Mouse (Mus musculus) heart, adult 2 months (tissue): ENCODE results near the gene Steap3. TPM values are rescaled to one million over a fixed set of nuclear protein-coding genes. Genes with fewer than 3 reads are reported as not detected.

ENCODE experiments used
- DNase-seq, 2 experiments: peaks; one replicate each; pipeline ENCODE4 v3.0.0; 2021
- H3K27ac ChIP-seq: fragments of 200-600 bp; 2 replicates; pipeline ENCODE4 v1.8.1; 2022
- H3K27me3 ChIP-seq: fragments of 200-500 bp; 2 replicates; pipeline ENCODE4 v1.6.1; 2012; ENCODE audit warnings: mild to moderate bottlenecking, low read length, inconsistent platforms, mixed read lengths; ENCODE audit not compliant: control insufficient read depth, insufficient read depth
- H3K36me3 ChIP-seq: fragments of 200-500 bp; 2 replicates; pipeline ENCODE4 v1.6.1; 2012; ENCODE audit warnings: low read length, inconsistent platforms; ENCODE audit not compliant: control insufficient read depth, insufficient read depth
- H3K4me1 ChIP-seq: fragments of 200-500 bp; 2 replicates; pipeline ENCODE4 v1.6.1; 2011; ENCODE audit warnings: low read length; ENCODE audit not compliant: control insufficient read depth, insufficient read depth
- H3K4me3 ChIP-seq: fragments of 200-600 bp; 2 replicates; pipeline ENCODE4 v1.8.1; 2022
- H3K79me2 ChIP-seq: fragments of 200-500 bp; replicated peaks from 2 replicates; pipeline ENCODE4 v1.6.1; 2012; ENCODE audit warnings: mild to moderate bottlenecking, inconsistent platforms, low read length, moderate library complexity, mixed read lengths; ENCODE audit not compliant: control insufficient read depth, insufficient read depth
- H3K9ac ChIP-seq: fragments of 200-500 bp; 2 replicates; pipeline ENCODE4 v1.6.1; 2012; ENCODE audit warnings: low read depth, mild to moderate bottlenecking, control low read depth, inconsistent platforms, low read length, mixed read lengths
- CTCF ChIP-seq: fragments of 200-600 bp; IDR thresholded peaks from 2 replicates; pipeline ENCODE4 v1.8.1; 2022; ENCODE audit warnings: antibody characterized with exemption, mild to moderate bottlenecking, moderate library complexity
- EP300 ChIP-seq: fragments of 200-500 bp; IDR thresholded peaks from 2 replicates; pipeline ENCODE4 v1.6.1; 2011; ENCODE audit warnings: low read depth, low read length, control low read depth; ENCODE audit not compliant: insufficient read depth
- POLR2A ChIP-seq: fragments of 200-500 bp; IDR thresholded peaks from 2 replicates; pipeline ENCODE4 v1.6.1; 2011; ENCODE audit warnings: mild to moderate bottlenecking, low read depth, low read length, control low read depth; ENCODE audit not compliant: insufficient read depth
- WGBS: fragments of 180-500 bp; shearing (Covaris S2); methylation state at CpG from one replicate; pipeline ENCODE4 v1.1.7; 2018; 5-methylcytosine and 5-hydroxymethylcytosine counted together
- intact Hi-C: fragments of 180-260 bp; cut with DNase I; formaldehyde crosslinking; loops from one replicate; pipeline ENCODE4 v1.15.1; 2025
- polyA plus RNA-seq: library from polyadenylated mRNA; depleted of rRNA; stranded (reverse); fragments of >200 nt; gene quantifications from 2 replicates; pipeline ENCODE4 v1.2.3, GENCODE M21; 2012
- total RNA-seq, 2 experiments: library from RNA; stranded (reverse); gene quantifications; 2 replicates each; pipeline ENCODE4 v1.2.3; 2021

The Steap3 gene
- total and polyA plus RNA-seq, 3 experiments, result 25.2 to 54.9 (median 27.9) TPM

GRCm38 (mm10) chr1:120229723-120230471, 42.6 kb downstream of the Steap3 start:
- H3K27ac ChIP-seq, result peak overlapping the region; percentile 43; the same call in 1 of the 2 replicates
- no peaks in the 10 kb centered on the region for H3K36me3 ChIP-seq
- intact Hi-C loops, result no loop called here
- no peak overlapping the region for H3K4me3 ChIP-seq
- no peaks in the 10 kb centered on the region for H3K27me3 ChIP-seq
- peak; percentile 47 to 48 for DNase-seq
- H3K79me2 ChIP-seq, result no peaks in the 10 kb centered on the region
- peaks cover 3% of the 10 kb centered on the region for H3K4me1 ChIP-seq
- WGBS, result 71% methylated on average over 10 of the region's 10 CpGs
- H3K9ac ChIP-seq, result no peak overlapping the region
- TF ChIP-seq CTCF (no peak), POLR2A (no peak)

DNA sequence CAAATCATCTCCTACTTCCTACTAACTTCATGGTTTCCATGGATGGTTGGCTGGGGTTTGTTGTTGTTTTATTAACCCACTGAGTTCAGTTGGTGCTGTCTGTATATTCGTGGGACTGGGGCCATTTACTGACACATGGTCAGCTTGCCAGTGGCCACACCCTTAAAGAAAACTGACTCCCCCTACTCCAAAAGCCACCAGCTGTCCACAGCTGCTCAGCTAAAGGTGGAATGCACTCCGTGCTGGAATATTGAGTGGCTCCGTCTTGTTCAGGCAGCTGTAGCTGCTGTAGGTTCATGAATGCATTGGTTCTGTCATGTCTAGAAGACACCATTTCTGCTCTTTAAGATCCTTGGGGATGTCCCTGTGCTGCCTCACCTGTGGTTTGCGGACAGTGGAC, 48.9 kb downstream of the Steap3 start:
- H3K4me1 ChIP-seq, result peaks cover 8% of the 10 kb centered on the region
- DNase-seq, result no peak
- 64% methylated on average over 4 of the region's 4 CpGs for WGBS
- no peak overlapping the region for H3K27ac ChIP-seq
- H3K9ac ChIP-seq, result no peak overlapping the region
- no peak overlapping the region for H3K4me3 ChIP-seq
- no peaks in the 10 kb centered on the region for H3K27me3 ChIP-seq
- no peaks in the 10 kb centered on the region for H3K36me3 ChIP-seq
- TF ChIP-seq CTCF (no peak), POLR2A (no peak), EP300 (no peak)
- no peaks in the 10 kb centered on the region for H3K79me2 ChIP-seq
- intact Hi-C loops, result no loop called here

DNA sequence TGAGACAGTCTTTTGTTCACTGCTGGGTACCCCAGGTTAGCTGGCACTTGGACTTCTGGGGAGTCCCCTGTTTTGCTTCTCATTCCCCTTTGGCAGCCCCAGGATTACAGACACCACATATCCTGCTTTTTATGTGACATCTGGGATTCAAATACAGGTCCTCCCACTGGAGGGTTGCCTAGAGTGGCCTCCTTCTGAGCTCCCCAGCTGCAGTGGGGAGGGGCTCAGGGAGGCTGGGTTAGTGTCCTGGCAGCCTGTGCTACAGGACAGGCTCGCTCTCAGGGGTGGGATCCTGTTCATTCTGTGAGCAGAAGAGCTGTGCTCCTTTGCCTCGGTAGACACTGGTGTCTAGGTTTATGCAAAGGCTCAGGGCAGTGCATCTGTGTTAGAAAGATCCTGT, 51.2 kb downstream of the Steap3 start:
- DNase-seq, result no peak
- Histone ChIP-seq H3K79me2 (no peaks in the 10 kb centered on the region), H3K27ac (no peak overlapping the region), H3K9ac (no peak overlapping the region), H3K27me3 (no peaks in the 10 kb centered on the region), H3K36me3 (no peaks in the 10 kb centered on the region), H3K4me1 (peaks cover 8% of the 10 kb centered on the region), H3K4me3 (no peak overlapping the region)
- intact Hi-C loops, result no loop called here
- no peak for TF ChIP-seq EP300
- TF ChIP-seq CTCF, result no peak
- TF ChIP-seq POLR2A, result no peak
- 31% methylated on average over 2 of the region's 2 CpGs for WGBS

GRCm38 (mm10) chr1:120220841-120221240, 51.7 kb downstream of the Steap3 start:
- TF ChIP-seq CTCF (no peak), POLR2A (no peak), EP300 (no peak)
- Histone ChIP-seq H3K9ac (no peak overlapping the region), H3K36me3 (no peaks in the 10 kb centered on the region), H3K4me1 (peaks cover 8% of the 10 kb centered on the region), H3K4me3 (no peak overlapping the region), H3K27ac (no peak overlapping the region), H3K79me2 (no peaks in the 10 kb centered on the region), H3K27me3 (no peaks in the 10 kb centered on the region)
- 49% methylated on average over 6 of the region's 6 CpGs for WGBS
- DNase-seq, result no peak
- intact Hi-C loops, result no loop called here

DNA sequence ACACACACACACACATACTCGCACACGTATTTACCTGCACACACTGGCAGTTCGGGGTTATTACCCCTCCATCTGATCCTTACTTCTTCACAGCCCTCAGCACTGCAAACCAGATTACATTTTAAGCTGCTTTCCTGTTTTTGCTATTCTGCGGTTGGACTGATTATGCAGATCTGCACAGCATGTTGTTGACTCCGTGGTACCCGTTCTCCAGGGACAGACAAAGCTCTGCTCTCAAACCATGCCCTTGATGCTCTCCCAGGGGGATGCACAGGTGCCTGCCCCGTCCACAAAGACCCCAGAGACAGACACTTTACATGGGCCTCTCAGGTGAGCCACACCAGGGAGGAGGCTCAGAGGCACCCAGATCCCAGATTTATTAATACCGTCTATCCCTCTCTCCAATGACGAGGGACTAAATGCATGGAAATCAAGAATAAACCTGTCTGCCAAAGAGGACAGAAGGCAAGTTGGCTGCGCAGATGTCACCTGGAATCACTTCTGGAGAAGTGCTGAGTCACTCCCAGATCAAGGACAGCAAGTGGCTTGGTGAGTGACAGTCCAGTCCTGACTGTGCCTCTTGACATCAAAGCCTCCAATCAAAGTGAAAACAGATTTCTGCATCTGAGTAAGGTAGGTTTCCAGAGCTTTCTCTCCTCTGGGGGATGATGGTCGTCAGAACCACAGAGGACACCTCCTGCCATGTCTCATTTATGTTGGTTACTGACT, 63.8 kb downstream of the Steap3 start:
- no peak overlapping the region for H3K4me3 ChIP-seq
- H3K27me3 ChIP-seq, result no peaks in the 10 kb centered on the region
- no peak overlapping the region for H3K27ac ChIP-seq
- no peaks in the 10 kb centered on the region for H3K4me1 ChIP-seq
- intact Hi-C loops, result no loop called here
- DNase-seq, result no peak
- no peak overlapping the region for H3K9ac ChIP-seq
- no peaks in the 10 kb centered on the region for H3K36me3 ChIP-seq
- no peaks in the 10 kb centered on the region for H3K79me2 ChIP-seq
- WGBS, result 74% methylated on average over 11 of the region's 11 CpGs
- TF ChIP-seq EP300, result no peak
- TF ChIP-seq POLR2A, result no peak
- no peak for TF ChIP-seq CTCF

DNA sequence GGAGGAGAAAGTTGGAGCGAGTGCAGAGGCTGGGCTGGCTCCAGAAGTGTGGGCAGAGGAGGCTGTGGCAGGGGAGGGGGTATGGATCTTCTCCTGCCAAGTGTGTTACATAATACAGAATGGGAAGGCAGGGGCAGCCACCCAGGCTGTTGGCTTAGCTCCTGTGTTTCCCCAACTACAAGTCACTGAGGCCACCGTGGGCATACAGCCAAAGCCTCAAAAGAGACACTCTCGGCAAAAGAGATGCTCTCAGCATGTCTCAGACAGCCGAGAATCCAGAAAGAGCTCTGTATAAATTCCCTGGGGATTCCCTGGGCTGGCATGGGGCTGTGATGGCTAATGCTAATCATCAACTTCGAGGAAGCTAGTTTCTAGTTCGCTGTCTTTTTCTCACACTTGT, 64.9 kb downstream of the Steap3 start:
- intact Hi-C loops, result no loop called here

More for the DNA sequence above, 64.9 kb downstream of the Steap3 start:
- no peaks in the 10 kb centered on the region for H3K36me3 ChIP-seq
- TF ChIP-seq EP300, result no peak
- no peak for TF ChIP-seq CTCF
- no peak for TF ChIP-seq POLR2A
- no peak overlapping the region for H3K9ac ChIP-seq
- no peaks in the 10 kb centered on the region for H3K4me1 ChIP-seq
- no peaks in the 10 kb centered on the region for H3K79me2 ChIP-seq
- no peak overlapping the region for H3K27ac ChIP-seq
- peak in 1 of 2 experiments; percentile 7 for DNase-seq
- WGBS, result 49% methylated on average over 6 of the region's 6 CpGs
- no peak overlapping the region for H3K4me3 ChIP-seq
- no peaks in the 10 kb centered on the region for H3K27me3 ChIP-seq
